Mouse (Mus musculus): ENCODE measurements around the gene Slc7a6.

The Slc7a6 gene

GRCm38 (mm10) chr8:106140769-106141168 is 27.9 kb upstream of the Slc7a6 start:
- DNase-seq (ENCODE audit: low spot score in 2 of 2), result peak; percentile 87 to 89

- DNase-seq (ENCODE audit: low spot score in 2 of 2), result no peak
These were observed 23.3 kb upstream of the Slc7a6 start for GRCm38 (mm10) chr8:106145331-106145730.

DNA sequence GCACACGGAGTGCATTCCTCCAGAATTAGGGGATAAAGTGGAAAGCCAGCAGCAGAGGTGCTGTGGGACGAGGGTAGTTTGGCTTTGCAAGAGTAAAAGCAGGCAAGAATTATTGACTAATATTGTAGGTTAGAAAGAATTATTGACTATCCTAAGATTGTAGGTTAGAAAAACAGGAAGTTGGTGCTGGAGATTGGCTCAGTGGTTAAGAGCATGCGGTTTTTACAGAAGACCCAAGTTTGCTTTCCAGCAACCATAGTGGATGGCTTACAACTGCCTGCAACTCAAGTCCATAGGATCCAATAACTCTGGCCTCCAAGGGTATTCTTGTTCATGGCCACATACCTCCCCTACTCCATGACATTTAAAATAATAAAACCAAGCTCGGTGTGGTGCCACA is 22.6 kb upstream of the Slc7a6 start:
- no peak for DNase-seq (ENCODE audit: low spot score in 2 of 2)

DNA sequence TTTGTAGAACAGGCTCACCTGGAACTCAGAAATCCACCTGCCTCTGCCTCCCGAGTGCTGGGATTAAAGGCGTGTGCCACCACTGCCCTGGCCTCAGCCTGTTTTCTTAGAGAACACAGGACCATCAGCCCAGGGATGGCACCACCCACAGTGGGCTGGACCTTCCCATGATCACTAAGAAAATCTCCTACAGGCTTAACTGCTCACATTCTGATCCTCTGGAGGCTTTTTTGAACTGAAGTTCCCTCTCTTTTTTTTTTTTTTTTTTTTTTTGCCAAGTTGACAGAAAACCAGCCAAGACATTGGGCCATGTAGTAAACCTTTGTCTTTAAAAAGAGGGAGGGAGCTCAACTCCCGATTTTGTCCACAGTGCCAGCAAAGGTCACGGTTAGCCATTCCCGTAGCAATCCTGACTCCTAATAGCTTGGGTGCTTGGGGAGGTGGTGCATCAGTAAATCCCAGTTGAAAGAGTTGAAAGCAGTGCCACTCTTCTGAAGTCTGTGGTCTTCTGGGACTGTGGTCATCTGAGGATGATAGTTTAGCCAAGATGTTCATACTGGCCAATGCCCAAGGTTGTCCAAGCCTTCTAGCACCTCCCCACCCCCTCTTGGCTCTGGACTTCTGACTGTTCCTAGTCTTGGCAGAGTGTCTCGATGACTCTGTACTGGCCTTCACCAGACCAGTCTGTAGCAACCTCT is 20.6 kb upstream of the Slc7a6 start:
- no peak for DNase-seq (ENCODE audit: low spot score in 2 of 2)

GRCm38 (mm10) chr8:106149025-106149424 is 19.6 kb upstream of the Slc7a6 start:
- no peak for DNase-seq (ENCODE audit: low spot score in 2 of 2)

DNA sequence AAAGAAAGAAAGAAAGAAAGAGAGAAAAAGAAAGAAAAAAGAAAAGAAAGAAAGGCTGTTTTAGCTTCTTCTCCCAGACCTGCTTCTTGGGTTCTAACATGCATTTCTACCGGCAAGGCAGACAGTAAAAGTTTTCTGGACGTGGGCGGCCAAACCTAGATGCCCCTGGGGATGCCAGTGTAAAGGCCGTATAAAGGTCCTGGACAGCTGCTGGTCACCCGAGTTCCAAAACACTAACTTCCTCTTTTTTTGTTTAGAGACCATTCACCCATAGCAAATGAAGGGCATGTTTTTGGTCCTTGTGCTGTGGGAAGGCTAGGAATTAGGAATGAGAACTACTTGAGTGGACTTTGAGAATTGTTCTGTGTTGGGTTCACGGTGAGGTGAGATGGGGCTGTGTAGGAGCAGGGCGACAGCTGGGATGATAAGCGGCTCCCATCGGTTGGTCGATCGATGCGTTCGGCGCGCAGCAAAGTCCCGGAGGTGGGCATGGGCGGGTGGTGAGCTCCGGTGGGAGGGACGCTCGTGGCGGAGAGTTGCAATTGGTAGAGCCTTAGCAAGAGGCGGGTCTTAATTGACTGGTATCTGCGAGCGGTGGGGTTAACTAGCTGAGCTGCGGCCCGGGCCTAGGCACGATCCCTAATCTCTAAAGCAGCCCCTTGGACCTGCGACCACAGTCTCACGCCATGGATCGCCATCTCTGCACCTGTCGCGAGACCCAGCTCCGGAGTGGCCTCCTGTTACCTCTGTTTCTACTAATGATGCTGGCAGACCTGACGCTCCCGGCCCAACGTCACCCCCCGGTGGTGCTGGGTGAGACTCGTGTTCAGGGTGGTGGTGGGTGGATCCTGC is 18.6 kb upstream of the Slc7a6 start, which contains the start of gene Pla2g15:
Pla2g15 (plus strand) TSS at position 599 of the 852 bp plus-strand sequence.
- DNase-seq (ENCODE audit: low spot score in 2 of 2), result peak; percentile 94 to 96

GRCm38 (mm10) chr8:106150653-106151000 is 18.0 kb upstream of the Slc7a6 start:
- DNase-seq (ENCODE audit: low spot score in 2 of 2), result no peak

DNA sequence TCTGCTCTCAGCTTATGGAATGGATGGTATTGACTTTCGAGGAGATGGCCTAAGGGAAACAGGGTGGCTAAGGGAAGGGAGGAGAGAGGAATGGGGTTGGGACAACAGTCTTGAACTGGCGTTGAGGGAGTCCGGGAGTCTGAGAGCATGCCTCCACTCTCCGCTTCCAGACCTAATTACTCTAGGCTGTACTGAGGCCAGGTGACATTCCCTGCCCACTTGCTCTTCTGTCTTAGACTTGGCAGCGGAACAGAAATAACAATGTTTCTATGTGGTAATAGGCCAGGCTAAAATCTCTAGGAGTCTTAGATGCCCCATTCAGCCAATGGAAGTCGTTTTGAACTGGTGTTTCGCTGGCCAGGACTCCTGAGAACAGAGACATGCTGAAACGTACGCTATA is 17.6 kb upstream of the Slc7a6 start:
- DNase-seq (ENCODE audit: low spot score in 2 of 2), result no peak

GRCm38 (mm10) chr8:106152876-106153275 is 15.8 kb upstream of the Slc7a6 start:
- DNase-seq (ENCODE audit: low spot score in 2 of 2), result no peak

DNA sequence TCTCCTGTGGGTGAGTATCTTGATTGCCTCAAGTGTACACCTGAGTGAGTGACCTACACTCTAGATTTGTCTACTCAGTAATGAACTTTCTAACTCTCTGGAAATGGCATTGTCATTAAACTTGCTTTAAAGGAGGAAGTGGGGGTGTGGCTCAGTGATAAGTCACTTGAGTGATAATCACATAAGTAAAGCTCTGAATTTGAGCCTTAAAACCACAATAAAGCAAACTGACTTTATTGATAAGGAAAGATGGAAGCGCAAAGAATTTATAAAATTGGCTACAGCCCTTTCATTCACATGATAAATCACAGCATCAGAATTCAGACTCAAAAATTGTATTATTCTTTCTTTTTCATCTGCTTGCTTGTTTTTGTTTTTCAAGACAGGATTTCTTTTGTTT is 11.2 kb upstream of the Slc7a6 start:
- DNase-seq (ENCODE audit: low spot score in 2 of 2), result no peak

DNA sequence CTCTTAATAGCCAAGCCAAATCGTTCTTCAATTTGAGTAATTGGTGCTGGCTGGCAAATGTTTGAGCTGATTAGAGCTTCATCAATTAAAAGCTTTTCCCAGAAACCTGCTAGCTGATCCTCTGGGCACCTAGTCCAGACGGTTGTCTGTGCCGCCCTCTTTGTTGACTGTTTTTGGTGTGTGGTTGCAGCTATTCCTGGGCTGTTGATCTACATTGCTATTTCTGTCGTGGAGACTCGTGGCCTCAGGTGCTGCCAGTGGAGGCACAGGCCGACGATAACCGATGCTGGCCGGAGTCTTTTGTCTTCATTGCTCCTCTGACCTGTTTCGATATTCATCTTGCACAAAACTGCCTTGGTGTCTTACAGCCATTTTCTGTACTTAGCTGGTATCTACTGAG is 10.3 kb upstream of the Slc7a6 start:
- DNase-seq (ENCODE audit: low spot score in 2 of 2), result no peak

GRCm38 (mm10) chr8:106159876-106160275 is 8.8 kb upstream of the Slc7a6 start:
- DNase-seq (ENCODE audit: low spot score in 2 of 2), result no peak

- DNase-seq (ENCODE audit: low spot score in 2 of 2), result no peak
These were observed 5.4 kb upstream of the Slc7a6 start for GRCm38 (mm10) chr8:106163251-106163650.

DNA sequence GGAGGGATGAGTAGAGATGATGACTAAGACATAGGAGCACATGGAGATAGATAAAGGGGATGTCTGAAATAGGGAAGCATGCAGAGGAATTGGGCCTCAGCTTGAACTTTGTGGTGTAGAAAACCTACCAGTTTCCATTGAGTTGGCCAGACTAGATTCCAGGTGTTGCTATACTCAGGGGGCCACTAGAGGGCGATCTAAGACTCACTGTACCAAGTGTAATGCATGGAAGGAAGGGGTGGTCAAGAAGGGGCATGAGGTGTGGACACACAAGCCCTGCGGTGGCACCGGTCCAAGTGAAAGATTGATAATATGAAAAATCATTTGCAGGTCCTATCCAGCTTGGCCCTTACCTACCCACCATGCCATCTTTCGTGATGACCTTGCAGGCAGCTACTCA is 3.2 kb upstream of the Slc7a6 start:
- DNase-seq (ENCODE audit: low spot score in 2 of 2), result peak; percentile 89

DNA sequence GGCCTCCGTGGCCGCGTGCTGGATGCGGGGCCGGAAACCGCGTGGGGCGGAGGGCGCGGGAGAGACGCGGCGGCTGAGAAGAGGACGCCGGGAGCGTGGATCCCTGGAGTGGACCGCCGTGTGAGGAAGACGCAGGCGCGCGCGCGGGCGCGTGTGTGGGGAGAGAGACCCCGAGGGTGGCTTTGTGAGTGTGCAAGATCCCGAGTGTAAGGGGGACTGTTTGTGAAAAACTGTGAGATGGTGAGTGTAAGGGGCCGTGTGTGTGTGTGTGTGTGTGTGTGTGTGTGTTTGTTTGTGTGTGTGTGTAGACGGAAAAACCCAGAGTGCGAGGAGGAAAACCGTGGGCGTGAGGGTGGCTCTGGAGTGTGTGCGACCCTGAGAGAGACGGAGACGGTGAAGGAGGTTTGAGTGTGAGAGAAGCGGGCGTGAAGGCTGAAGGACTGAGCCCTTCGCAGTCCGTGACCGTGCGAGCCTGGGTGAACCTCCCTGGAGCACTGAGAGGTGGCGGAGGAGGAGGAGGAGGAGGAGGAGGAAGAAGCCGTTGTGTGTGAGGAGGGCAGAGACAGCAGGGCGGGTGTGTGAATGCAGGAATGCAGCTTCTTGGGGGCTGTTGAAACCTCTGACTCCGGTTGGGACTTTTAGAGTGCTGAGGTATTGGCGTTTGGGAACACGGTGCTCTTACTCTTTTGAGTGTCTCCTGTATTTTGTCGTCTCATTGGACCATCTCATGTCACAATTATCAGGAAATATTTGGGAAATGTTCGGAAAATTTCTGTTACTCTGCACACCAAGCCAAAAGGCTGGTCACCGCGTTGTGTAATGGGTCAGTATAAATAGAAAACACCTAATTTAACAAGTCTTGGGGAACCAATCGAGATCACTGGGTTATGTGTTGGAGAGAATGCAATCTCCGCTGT is 618 bp downstream of the Slc7a6 start:
- peak; percentile 50 to 82 for DNase-seq (ENCODE audit: low spot score in 2 of 2)

DNA sequence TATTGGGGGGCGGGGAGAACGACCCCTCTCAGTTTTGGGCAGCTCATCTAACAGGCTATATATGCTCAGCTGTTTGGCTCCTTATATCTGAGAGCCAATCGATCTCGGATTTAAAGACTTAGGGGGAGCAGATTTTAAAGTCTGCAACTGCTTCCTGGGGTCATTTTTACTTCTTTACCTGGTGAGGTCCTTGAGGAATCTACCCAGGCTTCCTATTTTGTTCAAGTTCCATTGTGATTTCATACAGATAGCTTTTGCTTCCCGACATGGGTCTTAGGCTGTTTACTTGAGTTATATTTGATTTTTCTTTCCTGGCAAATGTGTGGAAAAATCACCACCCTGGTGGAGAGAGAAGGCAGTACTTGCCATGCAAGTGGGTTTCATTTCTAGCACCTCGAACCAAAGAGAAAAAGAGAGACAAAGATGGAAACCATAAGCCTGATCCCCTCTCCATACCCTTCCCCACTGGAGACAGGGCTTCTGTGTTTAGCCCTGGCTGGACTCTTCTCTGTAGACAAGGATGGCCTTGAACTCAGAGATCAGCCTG is 1.4 kb downstream of the Slc7a6 start:
- no peak for DNase-seq (ENCODE audit: low spot score in 2 of 2)

- no peak for DNase-seq (ENCODE audit: low spot score in 2 of 2)
These were observed 4.9 kb downstream of the Slc7a6 start for GRCm38 (mm10) chr8:106173566-106173965.

- no peak for DNase-seq (ENCODE audit: low spot score in 2 of 2)
These were observed 8.2 kb downstream of the Slc7a6 start for GRCm38 (mm10) chr8:106176891-106177290.

DNA sequence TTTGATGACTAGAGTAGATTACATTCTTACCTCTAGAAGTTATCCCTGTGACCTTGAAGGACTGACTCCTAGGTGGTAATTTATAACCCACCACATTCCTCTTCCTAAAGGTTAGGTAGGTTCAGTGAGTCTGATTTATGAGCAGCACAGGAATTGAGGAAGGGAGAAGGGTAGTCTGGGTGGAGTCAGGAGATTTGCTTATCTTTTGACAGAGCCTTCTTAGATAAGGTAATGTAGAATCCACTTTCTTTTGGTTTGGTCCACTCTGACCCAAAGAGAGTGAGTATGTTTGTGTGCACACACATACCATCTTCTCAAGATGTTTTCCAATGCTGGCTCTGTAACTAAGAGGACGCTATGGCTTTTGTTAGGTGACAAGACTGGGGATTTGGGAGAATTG is 8.9 kb downstream of the Slc7a6 start:
- DNase-seq (ENCODE audit: low spot score in 2 of 2), result no peak

DNA sequence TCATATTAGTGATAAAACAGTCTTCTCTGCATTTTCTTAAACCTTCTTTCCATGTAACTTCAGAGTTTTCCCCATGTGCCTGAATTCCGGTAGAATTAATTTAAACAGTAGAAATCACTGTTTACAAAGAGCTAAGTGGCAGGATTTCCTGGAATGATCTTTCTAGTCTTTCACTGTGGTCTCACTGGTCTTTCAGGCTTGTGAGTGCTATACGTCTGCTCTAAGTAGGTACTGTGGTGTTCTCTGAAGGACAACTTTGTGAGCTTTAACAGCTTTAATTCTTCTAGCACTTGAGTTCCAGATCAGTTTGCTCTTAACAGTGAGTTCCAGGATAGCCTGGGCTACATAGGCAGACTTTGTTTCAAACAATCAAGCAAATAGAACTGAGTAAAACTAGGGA is 9.8 kb downstream of the Slc7a6 start:
- DNase-seq (ENCODE audit: low spot score in 2 of 2), result no peak

- no peak for DNase-seq (ENCODE audit: low spot score in 2 of 2)
These were observed 17.1 kb downstream of the Slc7a6 start for GRCm38 (mm10) chr8:106185628-106186270.
